Mouse (Mus musculus): ENCODE data around the gene Hoxa1.

- TF ChIP-seq GATA1 (IDR thresholded peaks at IDR 0.05; ENCODE audit: low read length) (no peak), TAL1 (IDR thresholded peaks at IDR 0.05; ENCODE audit: low read length) (no peak)
Observed at GRCm38 (mm10) chr6:52156551-52157200, 1.4 kb downstream of the Hoxa1 start.

Measured in erythroblast, embryonic 14.5 days (primary cell).